Mouse (Mus musculus) layer of hippocampus, adult 2 months (tissue): ENCODE results near the gene Sf3a1. TPM values are rescaled to one million over a fixed set of nuclear protein-coding genes. Genes with fewer than 3 reads are reported as not detected.
A peak's percentile ranks its signal among the peaks of the same experiment; 100 is the strongest.

Experiments used
- DNase-seq, 2 experiments: peaks; one replicate each; pipeline ENCODE4 v3.0.0; 2022; ENCODE audit warnings: low spot score in 2 of 2
- H3K27ac ChIP-seq: fragments of 200-600 bp; 2 replicates; pipeline ENCODE4 v1.8.1; 2022
- H3K4me3 ChIP-seq: fragments of 200-600 bp; 2 replicates; pipeline ENCODE4 v1.8.1; 2022; ENCODE audit warnings: mild to moderate bottlenecking
- CTCF ChIP-seq: fragments of 200-600 bp; conservative IDR thresholded peaks from 2 replicates; pipeline ENCODE4 v1.8.1; 2022; ENCODE audit warnings: antibody characterized with exemption, mild to moderate bottlenecking, moderate library complexity
- total RNA-seq, 2 experiments: library from RNA; stranded (reverse); gene quantifications; 2 replicates each; pipeline ENCODE4 v1.2.3; 2021

The Sf3a1 gene
- total RNA-seq, 2 experiments from 2014 or later, result 72.3 to 74.1 TPM

DNA sequence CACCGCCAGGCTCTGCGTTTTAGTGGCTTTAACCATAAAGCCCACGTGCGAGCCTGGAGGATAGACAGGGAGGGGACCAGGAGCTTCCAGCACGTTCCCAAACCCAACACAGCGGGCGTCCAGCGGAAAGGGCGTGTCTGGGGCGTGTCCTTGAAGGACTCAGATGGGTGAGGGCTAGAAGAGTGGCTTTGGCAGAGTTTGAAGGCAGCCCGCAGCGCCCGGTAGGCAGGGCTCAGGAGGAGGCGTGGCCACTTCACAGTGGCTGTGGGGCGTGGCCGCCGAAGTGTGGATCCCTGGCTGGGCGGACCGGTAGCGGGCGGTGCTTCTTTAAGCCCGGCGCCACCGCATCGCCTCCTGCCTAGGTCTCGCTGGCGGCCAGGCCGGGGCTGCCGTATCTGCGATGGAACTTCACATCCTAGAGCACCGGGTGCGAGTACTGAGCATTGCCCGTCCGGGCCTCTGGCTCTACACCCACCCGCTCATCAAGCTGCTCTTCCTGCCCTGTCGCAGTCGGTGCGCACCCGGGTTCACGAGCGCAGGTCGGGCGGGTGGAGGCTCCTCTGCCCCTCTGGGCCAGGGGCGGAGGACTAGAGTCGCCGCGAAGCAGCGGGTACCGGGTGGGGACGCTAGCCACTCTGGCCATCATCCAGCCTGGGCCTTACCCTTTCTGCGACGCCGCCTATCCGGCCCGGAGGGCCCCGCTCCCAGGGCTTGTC, 57.9 kb downstream of the Sf3a1 start, which contains the start of gene Castor1:
Gene Castor1, plus strand, starts transcription at position 312 of the 716 bp plus-strand sequence.
- peak; percentile 50 to 53 for DNase-seq
- no peak for TF ChIP-seq CTCF
- peak within 1 kb of the TSS; percentile 59 for H3K4me3 ChIP-seq
- peak within 1 kb of the TSS; percentile 82 for H3K27ac ChIP-seq

DNA sequence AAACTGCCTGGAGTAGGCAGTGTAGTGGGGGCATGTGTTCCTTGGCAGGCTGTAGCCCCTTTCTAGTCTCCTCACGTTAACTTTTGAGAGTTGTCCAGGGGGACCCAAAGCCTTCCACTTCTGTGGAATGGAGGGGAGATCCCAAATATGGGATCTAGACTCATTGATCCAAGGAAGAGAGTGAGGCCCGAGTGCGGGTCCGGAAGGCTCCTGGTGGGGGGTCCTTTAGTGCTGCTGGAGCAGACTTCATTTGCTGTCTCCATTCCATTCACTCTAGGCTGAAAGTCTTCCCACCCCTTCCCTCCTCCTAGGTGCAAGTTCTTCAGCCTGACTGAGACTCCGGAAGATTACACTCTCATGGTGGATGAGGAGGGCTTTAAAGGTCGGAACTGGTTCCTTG, 58.5 kb downstream of the Sf3a1 start:
- TF ChIP-seq CTCF, result no peak
- Histone ChIP-seq H3K27ac (peak overlapping the region; percentile 82), H3K4me3 (peak overlapping the region; percentile 59)
- no peak for DNase-seq

DNA sequence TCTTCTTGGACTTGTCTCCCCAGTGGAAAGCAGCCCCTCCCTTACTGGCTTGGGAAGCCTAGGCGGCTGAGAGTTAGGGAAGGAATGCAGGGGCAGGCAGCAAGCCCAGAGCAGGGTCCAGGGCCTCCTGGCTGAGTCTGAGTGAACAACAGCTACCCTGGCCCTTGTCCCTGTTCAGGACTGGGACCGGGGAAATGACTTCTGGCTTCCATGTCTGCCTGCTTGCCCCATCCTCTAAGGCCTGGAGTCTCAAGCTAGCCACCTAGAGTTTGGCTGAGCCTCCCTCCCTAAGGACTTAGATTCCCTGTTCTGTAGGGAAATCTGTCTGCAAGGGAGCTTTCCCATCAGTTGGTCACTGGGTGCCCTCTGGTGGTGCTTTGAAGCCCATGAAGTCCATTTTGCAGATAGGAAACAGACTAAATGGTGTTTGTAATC, 59.2 kb downstream of the Sf3a1 start:
- TF ChIP-seq CTCF, result peak; percentile 92
- Histone ChIP-seq H3K4me3 (peak overlapping the region; percentile 59; the same call in 1 of the 2 replicates), H3K27ac (peak overlapping the region; percentile 82)
- peak; percentile 73 to 77 for DNase-seq

DNA sequence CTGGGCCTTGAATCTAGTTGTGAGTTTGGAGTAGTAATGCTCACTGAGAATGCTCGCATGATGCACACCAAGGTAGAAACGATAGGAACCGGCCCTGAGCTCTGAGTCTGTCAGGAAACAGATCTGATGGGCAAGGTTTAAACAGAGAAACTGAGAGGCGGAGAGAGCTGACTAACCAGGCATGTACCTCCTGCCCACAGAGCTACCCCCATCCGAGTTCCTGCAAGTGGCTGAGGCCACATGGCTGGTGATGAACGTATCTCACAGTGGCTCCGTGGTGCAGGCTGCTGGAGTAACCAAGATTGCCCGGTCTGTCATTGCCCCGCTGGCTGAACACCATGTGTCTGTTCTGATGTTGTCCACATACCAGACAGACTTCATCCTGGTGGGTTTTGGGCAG, 59.8 kb downstream of the Sf3a1 start:
- Histone ChIP-seq H3K27ac (peak overlapping the region; percentile 82; the same call in 1 of the 2 replicates), H3K4me3 (no peak overlapping the region)
- TF ChIP-seq CTCF, result no peak
- no peak for DNase-seq

DNA sequence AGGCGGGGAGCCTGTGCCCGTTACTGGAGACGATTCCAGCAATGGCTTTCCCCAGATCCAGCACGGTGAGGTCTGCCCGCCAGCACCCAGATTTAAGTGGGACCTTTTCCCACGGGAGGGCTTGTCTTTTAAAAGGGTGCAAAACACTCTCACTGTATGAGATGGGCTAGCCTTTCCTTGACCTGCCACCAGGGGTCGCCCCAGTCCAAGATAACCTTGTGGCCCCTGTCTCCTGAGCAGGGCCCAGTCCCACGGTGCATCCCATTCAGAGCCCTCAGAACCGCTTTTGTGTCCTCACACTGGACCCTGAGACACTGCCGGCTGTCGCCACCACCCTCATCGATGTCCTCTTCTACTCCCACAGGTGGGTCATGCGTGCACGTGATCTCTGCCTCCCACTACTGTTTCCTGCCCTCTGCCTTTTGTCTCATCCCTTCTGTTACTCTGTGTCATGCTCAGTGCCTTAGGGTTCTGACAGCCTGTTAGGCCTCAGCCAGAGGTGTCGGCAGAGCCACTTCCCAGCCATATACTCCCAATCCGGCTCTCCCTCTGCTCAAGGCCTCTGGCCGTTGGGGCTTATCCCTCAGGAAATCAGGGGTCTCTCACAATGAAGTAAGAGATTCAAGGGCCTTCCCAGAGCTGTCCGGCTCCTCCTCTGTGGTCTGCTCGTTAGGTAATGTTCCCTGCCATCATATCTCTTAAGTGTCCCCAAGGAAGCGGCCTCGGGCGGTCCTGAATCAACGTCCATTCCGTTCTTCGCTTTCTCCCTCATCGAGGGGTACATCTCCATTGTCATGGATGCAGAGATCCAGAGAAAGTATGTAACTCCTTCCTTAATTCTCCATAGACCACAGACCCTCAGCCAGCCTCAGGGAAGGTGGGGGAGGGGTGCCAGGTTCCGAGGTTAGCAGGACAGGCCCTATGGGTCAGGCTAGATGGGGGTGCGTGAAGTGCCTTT, 60.6 kb downstream of the Sf3a1 start:
- Histone ChIP-seq H3K4me3 (no peak overlapping the region), H3K27ac (no peak overlapping the region)
- TF ChIP-seq CTCF, result peak; percentile 92
- peak; percentile 48 to 78 for DNase-seq

DNA sequence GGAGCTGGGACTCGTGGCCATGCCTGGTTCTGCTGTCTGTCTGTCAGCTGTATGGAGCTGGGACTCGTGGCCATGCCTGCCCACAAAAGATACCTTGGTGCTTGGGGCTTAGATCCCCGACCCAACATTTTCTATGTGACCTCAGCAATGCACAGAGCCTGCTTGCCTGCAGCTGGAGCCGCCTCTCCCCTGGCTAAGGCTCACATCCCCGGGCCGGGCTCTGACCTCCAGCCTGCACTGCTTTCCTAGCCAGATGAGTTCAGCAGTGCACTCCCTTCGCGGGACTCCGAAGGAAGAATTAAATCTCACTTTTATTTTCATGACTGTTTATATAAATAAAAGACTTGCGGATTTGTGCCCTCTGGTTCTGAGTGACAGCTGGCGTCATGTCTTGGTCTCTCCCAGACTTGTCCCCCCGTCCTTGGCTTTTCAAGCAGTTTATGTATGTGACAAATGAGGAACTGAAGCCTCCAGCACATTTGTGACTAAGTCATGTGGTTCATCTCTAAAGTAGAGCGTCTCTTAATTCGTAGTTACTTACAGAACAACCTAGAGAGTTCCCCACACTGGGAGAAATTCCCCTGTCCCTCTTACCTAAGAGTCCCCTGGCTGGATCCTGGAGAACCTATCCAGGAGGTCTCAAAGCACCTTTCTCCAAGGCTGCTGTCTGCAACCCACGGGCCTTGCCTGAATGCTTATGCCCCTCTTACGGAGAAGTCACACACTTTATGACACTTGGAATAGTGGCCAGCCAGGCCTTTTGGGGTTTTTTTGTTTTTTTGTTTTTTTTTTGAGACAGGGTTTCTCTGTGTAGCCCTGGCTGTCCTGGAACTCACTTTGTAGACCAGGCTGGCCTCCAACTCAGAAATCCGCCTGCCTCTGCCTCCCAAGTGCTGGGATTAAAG, 62.1 kb downstream of the Sf3a1 start:
- Histone ChIP-seq H3K27ac (no peak overlapping the region), H3K4me3 (no peak overlapping the region)
- no peak for DNase-seq
- no peak for TF ChIP-seq CTCF

DNA sequence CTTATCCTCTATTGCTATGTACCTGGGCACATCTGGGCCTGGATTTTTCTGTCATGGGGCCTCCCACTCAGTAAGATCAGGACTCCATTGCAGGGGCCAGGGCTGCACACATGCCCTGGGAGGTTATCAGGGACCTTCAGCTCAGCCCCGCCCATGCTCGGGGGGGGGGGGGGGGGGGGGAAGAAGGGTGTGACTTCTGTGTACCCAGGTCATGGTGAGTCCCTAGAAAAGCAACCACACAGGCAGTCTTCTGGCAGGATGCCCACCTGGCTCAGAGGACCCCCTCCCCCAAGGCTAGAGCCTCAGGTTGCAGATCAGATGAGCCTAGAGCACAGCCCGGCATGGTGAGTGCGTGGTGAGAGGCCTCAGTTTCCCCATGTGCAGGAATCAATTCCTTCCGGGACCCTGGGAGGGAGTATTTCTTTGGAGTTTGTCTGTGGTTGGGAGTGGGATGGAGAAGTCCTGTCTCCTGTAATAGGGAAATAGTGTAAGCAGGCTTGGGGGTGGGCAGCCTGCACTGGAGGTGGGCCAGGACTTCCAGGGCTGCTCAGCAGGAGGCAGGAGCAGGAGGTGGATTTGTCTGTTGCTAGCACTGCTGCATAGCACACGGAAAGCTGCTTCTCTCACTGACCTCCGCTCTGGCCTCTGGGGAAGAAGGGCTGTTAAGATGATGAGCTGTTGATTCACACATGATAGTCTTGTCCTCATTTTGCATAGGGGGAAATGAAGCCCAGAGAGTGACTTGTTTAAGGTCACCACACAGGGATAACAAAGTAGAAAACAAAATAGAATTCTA, 63.4 kb downstream of the Sf3a1 start:
- DNase-seq, result no peak
- H3K4me3 ChIP-seq, result no peak overlapping the region
- no peak overlapping the region for H3K27ac ChIP-seq
- TF ChIP-seq CTCF, result no peak

DNA sequence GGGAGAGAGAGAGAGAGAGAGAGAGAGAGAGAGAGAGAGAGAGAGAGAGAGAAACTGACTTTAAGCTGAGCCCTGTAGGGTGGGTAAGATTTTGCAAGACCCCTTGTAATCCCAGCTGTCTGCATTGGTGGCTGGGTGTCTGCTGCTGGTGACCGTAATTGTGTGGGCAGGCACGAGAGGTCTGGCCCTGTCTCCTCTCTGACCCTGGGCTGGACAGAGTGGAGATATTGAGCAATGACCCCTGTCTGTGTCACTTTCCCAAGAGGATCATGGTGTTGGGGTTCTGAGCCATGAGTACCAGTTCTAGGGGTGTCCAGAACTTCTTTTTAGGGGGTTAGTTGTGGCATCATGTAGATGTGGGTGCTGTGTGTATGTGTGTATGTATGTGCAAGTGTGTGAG, 64.1 kb downstream of the Sf3a1 start:
- Histone ChIP-seq H3K4me3 (no peak overlapping the region), H3K27ac (no peak overlapping the region)
- TF ChIP-seq CTCF, result no peak
- DNase-seq, result no peak

DNA sequence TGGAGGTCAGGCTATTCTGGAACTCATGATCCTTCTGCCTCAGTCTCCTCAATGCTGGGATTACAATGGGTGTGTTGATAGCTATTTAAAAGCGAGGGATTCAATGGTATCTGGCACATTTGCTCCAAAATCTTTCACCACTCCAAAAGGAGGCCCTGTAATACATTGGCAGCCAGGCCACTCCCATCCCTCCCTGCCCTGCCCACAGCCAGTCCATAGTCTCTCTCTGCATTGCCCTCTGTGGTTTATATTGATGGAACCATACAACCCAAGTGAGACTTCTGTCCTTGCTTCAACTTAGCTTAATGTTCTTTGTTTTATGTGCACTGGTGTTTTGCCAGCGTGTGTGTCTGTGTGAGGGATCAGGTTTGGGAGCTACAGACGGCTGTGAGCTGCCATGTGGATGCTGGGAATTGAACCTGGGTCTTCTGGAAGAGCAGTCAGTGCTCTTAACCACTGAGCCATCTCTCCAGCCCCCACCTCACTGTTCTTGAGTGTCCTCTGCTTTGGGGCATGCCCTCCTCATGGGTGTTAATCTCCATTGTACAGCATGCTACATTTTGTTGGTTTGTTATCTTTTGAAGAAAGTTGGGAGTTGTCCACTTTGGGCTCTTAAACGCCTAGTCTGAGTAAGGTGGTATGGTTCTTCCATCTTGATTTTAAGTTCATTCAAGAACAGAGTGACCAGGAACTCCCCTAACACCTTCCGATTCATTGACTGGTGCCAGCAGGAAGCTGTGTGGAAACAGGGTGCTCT, 66.6 kb downstream of the Sf3a1 start:
- Histone ChIP-seq H3K4me3 (no peak overlapping the region), H3K27ac (no peak overlapping the region)
- TF ChIP-seq CTCF, result no peak
- no peak for DNase-seq

DNA sequence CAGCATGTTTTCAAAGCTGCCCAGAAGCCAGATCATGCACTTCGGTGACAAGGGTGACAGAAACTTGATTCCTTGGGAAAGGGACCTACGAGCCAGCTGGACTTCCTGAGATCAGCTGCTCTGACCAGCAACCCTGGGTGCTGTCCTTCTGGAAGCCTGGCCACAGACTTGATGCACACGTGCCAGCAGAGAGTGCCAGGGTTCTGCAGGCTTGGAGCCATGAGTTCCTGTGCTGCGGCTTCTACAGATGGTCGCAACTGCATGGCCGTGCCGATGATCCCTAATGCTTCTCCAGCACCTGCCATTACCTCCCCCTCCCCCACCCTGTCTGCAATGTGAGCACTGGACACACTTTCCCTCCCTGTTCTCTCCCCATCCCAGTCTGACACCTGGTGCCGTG, 68.3 kb downstream of the Sf3a1 start:
- Histone ChIP-seq H3K4me3 (no peak overlapping the region), H3K27ac (no peak overlapping the region)
- TF ChIP-seq CTCF, result no peak
- DNase-seq, result no peak

DNA sequence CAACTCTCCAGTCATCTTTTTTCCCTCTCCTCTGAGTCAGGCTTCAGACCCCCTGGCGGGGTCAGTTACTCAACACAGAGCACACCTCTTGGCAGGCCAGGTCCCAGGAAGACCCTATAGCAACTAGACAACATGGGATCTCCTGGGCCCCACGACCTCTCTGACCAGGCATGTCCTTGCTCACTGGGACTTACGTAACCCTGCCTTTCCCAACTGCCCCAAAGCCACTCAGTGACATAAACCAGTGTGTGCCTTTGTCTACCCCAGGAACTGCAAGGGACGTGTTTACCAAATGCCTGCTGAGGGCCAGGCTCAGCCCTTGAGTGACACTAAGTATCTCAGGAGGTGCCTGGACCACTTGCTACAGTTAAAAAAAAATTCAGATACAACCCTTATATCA, 69.7 kb downstream of the Sf3a1 start:
- no peak for DNase-seq
- Histone ChIP-seq H3K27ac (no peak overlapping the region), H3K4me3 (no peak overlapping the region)
- no peak for TF ChIP-seq CTCF
